ENCODE assay signal across 8 mouse cellular contexts in genomic region chr6:42372421-42372815, GRCm38 (mm10). TPM values are rescaled to one million over a fixed set of nuclear protein-coding genes. Genes with fewer than 3 reads are reported as not detected.
DNase-seq lines count a peak whose midpoint lies in the region; ATAC-seq and TF ChIP-seq lines count a peak whose summit lies in the region.

No protein-coding gene starts in this region.

- H3K36me3 ChIP-seq in testis, adult 2 months (ENCODE audit: control insufficient read depth, insufficient read depth, low read length) = no peaks in the 10 kb centered on the region
- no peaks in the 10 kb centered on the region for H3K36me3 ChIP-seq in liver, embryonic 13.5 days
- no peaks in the 10 kb centered on the region for H3K36me3 ChIP-seq in stomach, postnatal 0 days (ENCODE audit: control insufficient read depth, insufficient read depth, low read length)

- no peak overlapping the region; the same call in 1 of the 2 replicates for H3K4me3 ChIP-seq in gastrocnemius, adult 2 months
- H3K4me3 ChIP-seq in testis, adult 2 months (ENCODE audit: control insufficient read depth, low read depth, low read length) = peak overlapping the region; percentile 49; the same call in 1 of the 2 replicates
- H3K4me3 ChIP-seq in liver, embryonic 13.5 days (replicated peaks) = peak overlapping the region; percentile 54
- peak overlapping the region; percentile 60 for H3K4me3 ChIP-seq in stomach, postnatal 0 days (ENCODE audit: low read depth, low read length)
- H3K4me3 ChIP-seq in left cerebral cortex, adult 2 months = no peak overlapping the region

- no peak for TF ChIP-seq EP300 in stomach, postnatal 0 days (optimal IDR thresholded peaks at IDR 0.05)

- H3K9me3 ChIP-seq in liver, embryonic 13.5 days (replicated peaks) = no peaks in the 10 kb centered on the region
- no peaks in the 10 kb centered on the region for H3K9me3 ChIP-seq in stomach, postnatal 0 days (ENCODE audit: control insufficient read depth, low read length)

- H3K4me1 ChIP-seq in testis, adult 2 months (ENCODE audit: control insufficient read depth, insufficient read depth, low read length) = peaks cover 10% of the 10 kb centered on the region
- peaks cover 25% of the 10 kb centered on the region for H3K4me1 ChIP-seq in liver, embryonic 13.5 days (replicated peaks)
- peaks cover 10% of the 10 kb centered on the region; the same call in 1 of the 2 replicates for H3K4me1 ChIP-seq in stomach, postnatal 0 days (replicated peaks; ENCODE audit: control insufficient read depth, insufficient read depth)

- intact Hi-C loops in gastrocnemius, adult 2 months (cut with DNase I) = loop anchor here (2.0 kb wide), 1 partner anchor 22 kb away; no protein-coding TSS in a partner anchor
- intact Hi-C loops in left cerebral cortex, adult 2 months (cut with DNase I) = loop anchor here (5.0 to 10.0 kb wide), 3 partner anchors 145 to 608 kb away; no protein-coding TSS in a partner anchor

- no peak for TF ChIP-seq CTCF in gastrocnemius, adult 2 months (IDR thresholded peaks at IDR 0.05)
- TF ChIP-seq CTCF in testis, adult 2 months (IDR thresholded peaks at IDR 0.05; ENCODE audit: control insufficient read depth, insufficient read depth, insufficient replicate concordance, low read depth, low read length) = no peak
- no peak for TF ChIP-seq CTCF in stomach, postnatal 0 days (IDR thresholded peaks at IDR 0.05; ENCODE audit: low read depth)
- TF ChIP-seq CTCF in left cerebral cortex, adult 2 months (IDR thresholded peaks at IDR 0.05) = no peak

- no peaks in the 10 kb centered on the region for H3K27me3 ChIP-seq in testis, adult 2 months (ENCODE audit: control insufficient read depth, insufficient read depth, low read length)
- no peaks in the 10 kb centered on the region for H3K27me3 ChIP-seq in liver, embryonic 13.5 days
- no peaks in the 10 kb centered on the region for H3K27me3 ChIP-seq in stomach, postnatal 0 days (ENCODE audit: control insufficient read depth, insufficient read depth, low read length)

- peak overlapping the region; percentile 71 for H3K27ac ChIP-seq in gastrocnemius, adult 2 months
- no peak overlapping the region for H3K27ac ChIP-seq in testis, adult 2 months (ENCODE audit: control insufficient read depth, insufficient read depth, low read depth, low read length)
- no peak overlapping the region for H3K27ac ChIP-seq in liver, embryonic 13.5 days
- H3K27ac ChIP-seq in stomach, postnatal 0 days (replicated peaks) = peak overlapping the region; percentile 78
- no peak overlapping the region for H3K27ac ChIP-seq in left cerebral cortex, adult 2 months

- H3K4me2 ChIP-seq in liver, embryonic 13.5 days = peak overlapping the region; percentile 71
- peak overlapping the region; percentile 87 for H3K4me2 ChIP-seq in stomach, postnatal 0 days (replicated peaks; ENCODE audit: low read depth)

- TF ChIP-seq POLR2A in testis, adult 2 months (IDR thresholded peaks at IDR 0.05; ENCODE audit: control insufficient read depth, low read depth, low read length) = no peak

- no peak for DNase-seq in gastrocnemius, adult 2 months
- no peak for DNase-seq in gastrocnemius, postnatal 10 days
- no peak for DNase-seq in testis, postnatal 10 days (ENCODE audit: low spot score)
- no peak for DNase-seq in liver, embryonic 13.5 days
- DNase-seq in stomach, postnatal 0 days (ENCODE audit: low spot score) = peak; percentile 18
- no peak for DNase-seq in spleen, postnatal 14 days (ENCODE audit: low spot score in 2 of 2)
- DNase-seq in left cerebral cortex, adult 2 months (ENCODE audit: extremely low spot score in 1 of 2, low spot score in 2 of 2) = no peak

- no peak overlapping the region for H3K9ac ChIP-seq in liver, embryonic 13.5 days
- H3K9ac ChIP-seq in stomach, postnatal 0 days (ENCODE audit: low read length) = peak overlapping the region; percentile 73

- ATAC-seq in liver, embryonic 13.5 days (ENCODE audit: low read depth) = peak; percentile 6; the same call in 1 of the 2 replicates
- peak; percentile 14; the same call in 1 of the 2 replicates for ATAC-seq in stomach, postnatal 0 days (ENCODE audit: low FRiP score, low TSS enrichment)

- WGBS in liver, embryonic 13.5 days (ENCODE audit: insufficient replicate concordance) = 46% methylated on average over 9 of the region's 9 CpGs
- 32% methylated on average over 9 of the region's 9 CpGs for WGBS in stomach, postnatal 0 days

RNA-seq across cellular contexts. Expression of gene Epha1, which starts 0.7 kb away (rescaled TPM):
- total RNA-seq in gastrocnemius, adult 2 months (2021) = under 1 TPM in 1 of 2 experiments, not detected in 1; 0.10 TPM
- total RNA-seq in gastrocnemius, postnatal 10 days (2021) = under 1 TPM; 0.35 to 0.36 TPM
- polyA plus RNA-seq in testis, adult 2 months (2012; rRNA removed) = 0.30 and 0.76 TPM in 2 replicates
- polyA plus RNA-seq in liver, embryonic 13.5 days (2015; fragmentation: Nextera tagmentation; extraction: Ambion mirVana) = 2.7 and 2.9 TPM in 2 replicates
- polyA plus RNA-seq in stomach, postnatal 0 days (2015; fragmentation: Nextera tagmentation; extraction: Ambion mirVana) = 19.9 and 20.1 TPM in 2 replicates
- total RNA-seq in left cerebral cortex, adult 2 months (2021) = under 1 TPM; 0.12 to 0.29 TPM

RNA-seq across cellular contexts. Expression of gene Zyx, which starts 23.0 kb away (rescaled TPM):
- total RNA-seq in gastrocnemius, adult 2 months (2021) = 10 to 100 TPM; 19.7 to 24.7 TPM
- 10 to 100 TPM; 49.8 to 58.8 TPM for total RNA-seq in gastrocnemius, postnatal 10 days (2021)
- polyA plus RNA-seq in testis, adult 2 months (2012; rRNA removed) = 35.2 and 40.1 TPM in 2 replicates
- polyA plus RNA-seq in liver, embryonic 13.5 days (2015; fragmentation: Nextera tagmentation; extraction: Ambion mirVana) = 36.5 and 39.7 TPM in 2 replicates
- 60.5 and 68.0 TPM in 2 replicates for polyA plus RNA-seq in stomach, postnatal 0 days (2015; fragmentation: Nextera tagmentation; extraction: Ambion mirVana)
- total RNA-seq in left cerebral cortex, adult 2 months (2021) = 10 to 100 TPM; 47.6 to 47.8 TPM

RNA-seq across cellular contexts. Expression of gene Tas2r143, which starts 27.6 kb away (rescaled TPM):
- total RNA-seq in gastrocnemius, adult 2 months (2021) = not detected
- not detected for total RNA-seq in gastrocnemius, postnatal 10 days (2021)
- not detected in 2 replicates for polyA plus RNA-seq in testis, adult 2 months (2012; rRNA removed)
- not detected in 2 replicates for polyA plus RNA-seq in liver, embryonic 13.5 days (2015; fragmentation: Nextera tagmentation; extraction: Ambion mirVana)
- not detected in 2 replicates for polyA plus RNA-seq in stomach, postnatal 0 days (2015; fragmentation: Nextera tagmentation; extraction: Ambion mirVana)
- not detected for total RNA-seq in left cerebral cortex, adult 2 months (2021)

RNA-seq across cellular contexts. Expression of gene Tas2r135, which starts 32.8 kb away (rescaled TPM):
- not detected for total RNA-seq in gastrocnemius, adult 2 months (2021)
- total RNA-seq in gastrocnemius, postnatal 10 days (2021) = not detected
- not detected in 2 replicates for polyA plus RNA-seq in testis, adult 2 months (2012; rRNA removed)
- polyA plus RNA-seq in liver, embryonic 13.5 days (2015; fragmentation: Nextera tagmentation; extraction: Ambion mirVana) = not detected in 2 replicates
- not detected in 2 replicates for polyA plus RNA-seq in stomach, postnatal 0 days (2015; fragmentation: Nextera tagmentation; extraction: Ambion mirVana)
- not detected for total RNA-seq in left cerebral cortex, adult 2 months (2021)

RNA-seq across cellular contexts. Expression of gene Fam131b, which starts 48.0 kb away (rescaled TPM):
- under 1 TPM; 0.33 to 0.45 TPM for total RNA-seq in gastrocnemius, adult 2 months (2021)
- total RNA-seq in gastrocnemius, postnatal 10 days (2021) = 1 to 10 TPM in 1 of 2 experiments, under 1 TPM in 1; 0.85 to 1.2 TPM
- polyA plus RNA-seq in testis, adult 2 months (2012; rRNA removed) = 11.9 and 12.0 TPM in 2 replicates
- 0.05 TPM in 2 replicates for polyA plus RNA-seq in liver, embryonic 13.5 days (2015; fragmentation: Nextera tagmentation; extraction: Ambion mirVana)
- 0.10 and 0.12 TPM in 2 replicates for polyA plus RNA-seq in stomach, postnatal 0 days (2015; fragmentation: Nextera tagmentation; extraction: Ambion mirVana)
- total RNA-seq in left cerebral cortex, adult 2 months (2021) = 100 to 1,000 TPM; 111 TPM

Comparison
In these comparisons a context has a peak if more than half of its experiments do, and no peak if none do; other contexts are left out.
1. H3K27ac ChIP-seq: peak in gastrocnemius, adult 2 months (single experiment) and stomach, postnatal 0 days (single experiment); none in testis, adult 2 months (single experiment), liver, embryonic 13.5 days (single experiment) and left cerebral cortex, adult 2 months (single experiment).
2. H3K4me3 ChIP-seq: peak in testis, adult 2 months (single experiment), liver, embryonic 13.5 days (single experiment) and stomach, postnatal 0 days (single experiment); none in gastrocnemius, adult 2 months (single experiment) and left cerebral cortex, adult 2 months (single experiment).